Mouse (Mus musculus): ENCODE data around the gene Tmem43.

DNA sequence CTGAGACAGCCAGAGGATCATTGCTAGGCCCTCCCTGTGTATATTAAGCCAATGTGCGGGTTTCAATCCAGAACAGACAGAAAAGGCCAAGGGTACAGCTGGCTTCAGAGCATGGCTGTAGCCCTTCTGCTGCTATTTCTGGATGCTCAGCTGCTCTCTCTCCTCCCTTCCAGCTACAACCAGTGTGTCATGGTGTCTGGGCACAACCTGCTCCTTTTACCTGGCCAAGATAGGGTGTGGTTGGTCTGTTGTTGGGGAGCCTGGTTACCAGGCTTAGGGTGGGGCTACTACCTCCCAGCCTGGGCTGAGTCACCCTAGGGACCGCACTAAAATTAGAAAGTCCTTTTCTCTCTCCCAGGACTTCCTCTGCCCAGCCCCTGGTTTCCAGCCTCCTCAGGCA is 9.9 kb downstream of the Tmem43 start:
- no peak for TF ChIP-seq CTCF (IDR thresholded peaks at IDR 0.05; ENCODE audit: low read depth)
- no peak for TF ChIP-seq EP300 (IDR thresholded peaks at IDR 0.05; ENCODE audit: low read depth)

Measured in heart, postnatal 0 days (tissue).